Mouse (Mus musculus) layer of hippocampus, adult 2 months (tissue): ENCODE data around the gene Slc35c2. TPM values are rescaled to one million over a fixed set of nuclear protein-coding genes. Genes with fewer than 3 reads are reported as not detected.

ENCODE experiments used
- DNase-seq, 2 experiments: peaks; one replicate each; pipeline ENCODE4 v3.0.0; 2022; ENCODE audit warnings: low spot score in 2 of 2
- H3K27ac ChIP-seq: fragments of 200-600 bp; 2 replicates; pipeline ENCODE4 v1.8.1; 2022
- H3K4me3 ChIP-seq: fragments of 200-600 bp; 2 replicates; pipeline ENCODE4 v1.8.1; 2022; ENCODE audit warnings: mild to moderate bottlenecking
- CTCF ChIP-seq: fragments of 200-600 bp; conservative IDR thresholded peaks from 2 replicates; pipeline ENCODE4 v1.8.1; 2022; ENCODE audit warnings: antibody characterized with exemption, mild to moderate bottlenecking, moderate library complexity
- total RNA-seq, 2 experiments: library from RNA; stranded (reverse); gene quantifications; 2 replicates each; pipeline ENCODE4 v1.2.3; 2021

Gene Slc35c2
- total RNA-seq, 2 experiments from 2014 or later = 94.6 to 98.4 TPM

- no peak for TF ChIP-seq CTCF
- no peak for DNase-seq
- H3K27ac ChIP-seq = no peak overlapping the region
- H3K4me3 ChIP-seq = no peak overlapping the region
Measured at GRCm38 (mm10) chr2:165256213-165256612, 31.5 kb downstream of the Slc35c2 start.

DNA sequence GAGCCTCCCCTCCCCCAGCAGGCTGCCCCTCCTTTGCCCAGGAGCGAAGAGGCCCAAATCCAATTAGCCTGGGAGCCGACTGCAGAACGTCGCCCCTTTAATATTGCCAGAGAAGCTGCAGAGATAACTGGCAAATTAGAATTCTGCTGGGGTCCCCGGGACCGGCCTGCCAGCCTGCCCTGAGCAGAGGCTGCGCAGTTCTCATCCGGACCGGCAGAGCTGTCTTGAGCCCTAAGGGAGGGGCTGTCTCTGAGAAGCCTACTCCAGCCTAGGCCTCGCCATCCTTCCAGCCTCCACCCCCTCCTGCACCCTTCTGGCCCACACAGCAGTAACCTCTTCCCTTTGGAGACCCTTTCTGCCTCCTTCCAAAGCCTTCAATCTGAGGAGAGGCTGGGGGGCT, 33.8 kb downstream of the Slc35c2 start:
- TF ChIP-seq CTCF = no peak
- DNase-seq = no peak
- Histone ChIP-seq H3K27ac (no peak overlapping the region), H3K4me3 (no peak overlapping the region)

DNA sequence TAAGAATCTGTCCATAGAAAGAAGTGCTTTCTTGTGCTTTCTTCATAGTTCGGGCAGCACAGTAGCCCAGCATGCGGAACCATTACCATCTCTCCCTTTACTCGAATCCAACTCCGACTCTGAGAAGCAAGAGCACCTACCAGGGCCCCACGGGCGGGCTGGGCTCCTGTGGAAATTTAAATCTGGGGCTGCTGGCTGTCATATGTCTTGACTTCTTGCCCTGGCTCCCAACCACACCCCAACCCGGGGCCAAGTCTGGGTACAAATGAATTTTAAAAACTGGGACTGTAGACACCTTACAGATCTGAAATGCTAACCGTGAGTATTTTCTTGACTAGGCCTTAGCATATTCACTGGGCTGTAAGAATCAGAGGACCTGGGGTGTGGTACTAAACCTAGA, 34.4 kb downstream of the Slc35c2 start:
- no peak overlapping the region for H3K27ac ChIP-seq

DNA sequence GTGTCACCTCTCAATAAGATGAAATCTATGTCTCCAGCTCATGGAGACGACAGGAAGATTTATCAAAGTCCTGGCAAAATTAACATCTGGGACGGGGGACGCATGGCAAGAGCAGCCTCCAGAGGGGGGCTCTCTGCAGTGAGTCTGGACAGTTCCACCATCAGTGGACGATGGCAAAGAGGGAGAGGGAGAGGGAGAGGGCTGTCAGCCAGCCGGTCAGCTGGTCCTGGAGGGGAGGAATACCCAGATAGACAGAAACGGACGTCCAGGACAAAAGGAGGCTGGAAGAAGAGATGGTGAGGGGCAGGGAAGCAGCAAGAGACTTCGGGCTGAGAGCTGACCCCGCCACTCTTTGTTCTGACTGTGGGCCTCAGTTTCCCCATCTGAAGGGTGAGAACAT, 34.9 kb downstream of the Slc35c2 start:
- no peak for DNase-seq
- no peak overlapping the region for H3K27ac ChIP-seq
- no peak for TF ChIP-seq CTCF
- H3K4me3 ChIP-seq = no peak overlapping the region

More for the DNA sequence above, 34.4 kb downstream of the Slc35c2 start:
- no peak for DNase-seq
- no peak for TF ChIP-seq CTCF
- no peak overlapping the region for H3K4me3 ChIP-seq

GRCm38 (mm10) chr2:165252381-165252780, 35.3 kb downstream of the Slc35c2 start:
- no peak for DNase-seq
- Histone ChIP-seq H3K4me3 (no peak overlapping the region), H3K27ac (no peak overlapping the region)
- TF ChIP-seq CTCF = no peak

GRCm38 (mm10) chr2:165250903-165251302, 36.8 kb downstream of the Slc35c2 start:
- DNase-seq = no peak
- H3K4me3 ChIP-seq = no peak overlapping the region
- TF ChIP-seq CTCF = no peak
- H3K27ac ChIP-seq = no peak overlapping the region

- Histone ChIP-seq H3K4me3 (no peak overlapping the region), H3K27ac (no peak overlapping the region)
- no peak for DNase-seq
- TF ChIP-seq CTCF = no peak
Measured at GRCm38 (mm10) chr2:165248967-165249366, 38.7 kb downstream of the Slc35c2 start.

DNA sequence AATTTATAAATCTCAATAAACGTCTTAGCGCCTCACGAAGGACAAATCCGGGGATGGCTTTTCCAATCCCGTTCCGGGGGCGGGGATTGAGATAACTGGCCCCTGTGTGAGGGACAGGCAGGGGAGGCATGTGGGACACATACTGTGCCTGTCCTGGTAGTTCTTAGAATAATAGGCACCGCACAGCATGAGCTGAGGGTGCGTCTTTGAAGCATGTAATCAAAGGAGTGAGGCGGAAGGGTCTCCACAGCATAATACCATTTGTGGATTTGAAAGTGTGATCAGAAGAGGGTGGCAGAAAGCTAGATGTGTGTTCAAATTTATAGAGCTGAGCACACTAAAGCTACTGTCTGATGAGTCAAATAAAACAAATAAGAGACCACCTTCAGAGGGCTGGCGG, 41.3 kb downstream of the Slc35c2 start:
- no peak for TF ChIP-seq CTCF
- no peak overlapping the region for H3K4me3 ChIP-seq
- H3K27ac ChIP-seq = no peak overlapping the region
- no peak for DNase-seq

DNA sequence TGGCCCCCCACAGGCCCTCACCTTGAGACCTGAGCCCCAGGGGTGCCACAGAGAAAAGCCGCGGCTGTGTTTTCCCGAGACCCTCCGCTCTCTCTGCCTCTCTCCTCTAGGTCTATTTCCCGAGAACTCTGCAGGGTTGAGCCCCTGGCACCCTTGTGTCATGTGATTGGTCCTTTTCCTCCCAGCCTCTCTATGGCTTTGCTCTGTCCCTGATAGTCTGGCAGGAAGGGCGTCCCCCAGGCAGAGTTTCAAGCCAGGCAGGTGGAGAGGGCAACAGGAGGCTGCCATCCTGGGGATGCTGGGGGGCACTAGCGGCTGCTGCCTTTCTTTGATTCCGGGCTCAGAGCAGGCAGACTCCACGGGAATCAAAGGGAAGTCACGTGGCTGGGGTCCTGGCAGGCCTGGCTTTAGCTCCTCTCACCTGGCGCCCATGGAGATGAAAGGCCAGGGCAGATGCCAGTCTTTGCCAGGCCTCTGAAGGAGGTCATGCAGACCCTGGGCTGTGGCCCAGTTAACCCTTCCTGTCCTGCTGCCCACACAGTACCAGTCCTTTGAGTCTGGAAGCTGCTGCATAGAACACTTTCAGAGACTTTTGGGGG, 44.4 kb downstream of the Slc35c2 start:
- Histone ChIP-seq H3K4me3 (no peak overlapping the region), H3K27ac (no peak overlapping the region)
- no peak for DNase-seq
- no peak for TF ChIP-seq CTCF

GRCm38 (mm10) chr2:165242575-165242974, 45.1 kb downstream of the Slc35c2 start:
- no peak overlapping the region for H3K4me3 ChIP-seq
- no peak overlapping the region for H3K27ac ChIP-seq
- TF ChIP-seq CTCF = no peak
- DNase-seq = no peak

- Histone ChIP-seq H3K27ac (no peak overlapping the region), H3K4me3 (no peak overlapping the region)
- no peak for TF ChIP-seq CTCF
- no peak for DNase-seq
Measured at GRCm38 (mm10) chr2:165241786-165242185, 45.9 kb downstream of the Slc35c2 start.

GRCm38 (mm10) chr2:165240371-165240770, 47.3 kb downstream of the Slc35c2 start:
- Histone ChIP-seq H3K4me3 (no peak overlapping the region), H3K27ac (no peak overlapping the region)
- no peak for DNase-seq
- no peak for TF ChIP-seq CTCF

DNA sequence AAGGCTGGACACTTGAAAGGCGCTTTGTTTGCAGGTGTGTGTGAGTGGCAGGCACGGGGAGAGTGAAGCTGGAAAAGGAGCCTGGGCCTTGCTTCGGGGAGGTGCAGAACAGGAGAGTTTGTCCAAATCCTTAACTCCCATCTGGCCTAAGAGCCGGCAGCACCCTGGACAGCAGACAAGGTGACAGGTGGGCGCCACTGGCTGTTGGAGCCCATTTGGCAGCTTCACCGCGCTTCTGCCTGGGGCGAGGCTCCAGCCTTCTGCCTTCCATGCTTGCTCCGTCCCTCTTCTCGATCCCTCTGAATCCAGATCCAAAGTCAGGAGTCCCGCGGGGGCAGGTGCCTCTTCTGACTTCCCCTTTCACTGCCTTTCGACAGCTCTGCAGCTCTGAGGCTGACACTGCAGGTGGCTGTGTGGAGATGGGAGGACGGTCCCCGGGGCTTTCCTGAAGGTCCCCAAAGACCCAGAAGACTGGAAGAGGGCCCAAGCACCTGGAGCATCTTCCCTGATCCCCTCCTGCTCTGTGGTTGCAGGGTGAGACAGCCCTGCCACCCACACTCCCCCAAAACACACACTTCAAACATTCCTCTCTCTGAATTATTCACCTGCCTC, 48.0 kb downstream of the Slc35c2 start:
- no peak for TF ChIP-seq CTCF
- no peak overlapping the region for H3K27ac ChIP-seq
- no peak overlapping the region for H3K4me3 ChIP-seq
- no peak for DNase-seq

DNA sequence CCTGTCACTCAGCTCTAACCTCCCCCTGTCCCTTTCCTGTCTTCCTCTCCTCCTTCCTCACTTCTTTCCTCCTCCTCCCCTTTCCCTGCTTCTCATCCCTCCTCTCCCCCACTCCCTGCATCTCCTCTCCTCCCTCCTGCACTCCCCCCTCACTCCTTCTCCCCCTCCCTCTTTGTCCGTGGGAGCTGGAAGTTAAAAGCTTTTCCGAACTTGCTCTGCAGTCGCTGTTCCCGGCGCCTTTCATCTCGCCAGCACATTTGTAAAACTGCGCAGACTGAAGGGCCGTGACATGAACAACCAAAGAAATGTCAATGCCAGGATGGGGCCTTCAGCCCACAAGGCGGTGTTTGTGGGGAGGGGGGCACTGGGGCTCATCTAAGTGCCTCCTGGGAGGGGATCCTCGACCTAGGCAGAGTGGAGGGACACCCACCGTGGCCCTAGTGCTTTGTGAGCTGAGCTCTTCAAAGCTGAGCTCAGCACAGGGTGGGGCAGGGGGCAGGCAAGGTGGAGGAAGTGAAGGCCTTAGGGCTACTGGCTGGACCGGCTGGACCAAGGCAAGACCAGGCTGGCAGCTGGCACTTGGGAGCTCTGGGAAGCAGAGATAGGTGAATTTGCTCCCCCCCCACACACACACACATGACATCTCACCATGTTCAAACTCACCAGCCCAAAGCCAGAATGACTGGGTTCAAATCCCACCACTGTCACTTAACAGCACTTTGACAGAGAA, 49.1 kb downstream of the Slc35c2 start:
- H3K4me3 ChIP-seq = no peak overlapping the region
- no peak for DNase-seq
- TF ChIP-seq CTCF = no peak
- no peak overlapping the region for H3K27ac ChIP-seq
